Mouse (Mus musculus): ENCODE data around the gene Usp21.

Usp21 gene

DNA sequence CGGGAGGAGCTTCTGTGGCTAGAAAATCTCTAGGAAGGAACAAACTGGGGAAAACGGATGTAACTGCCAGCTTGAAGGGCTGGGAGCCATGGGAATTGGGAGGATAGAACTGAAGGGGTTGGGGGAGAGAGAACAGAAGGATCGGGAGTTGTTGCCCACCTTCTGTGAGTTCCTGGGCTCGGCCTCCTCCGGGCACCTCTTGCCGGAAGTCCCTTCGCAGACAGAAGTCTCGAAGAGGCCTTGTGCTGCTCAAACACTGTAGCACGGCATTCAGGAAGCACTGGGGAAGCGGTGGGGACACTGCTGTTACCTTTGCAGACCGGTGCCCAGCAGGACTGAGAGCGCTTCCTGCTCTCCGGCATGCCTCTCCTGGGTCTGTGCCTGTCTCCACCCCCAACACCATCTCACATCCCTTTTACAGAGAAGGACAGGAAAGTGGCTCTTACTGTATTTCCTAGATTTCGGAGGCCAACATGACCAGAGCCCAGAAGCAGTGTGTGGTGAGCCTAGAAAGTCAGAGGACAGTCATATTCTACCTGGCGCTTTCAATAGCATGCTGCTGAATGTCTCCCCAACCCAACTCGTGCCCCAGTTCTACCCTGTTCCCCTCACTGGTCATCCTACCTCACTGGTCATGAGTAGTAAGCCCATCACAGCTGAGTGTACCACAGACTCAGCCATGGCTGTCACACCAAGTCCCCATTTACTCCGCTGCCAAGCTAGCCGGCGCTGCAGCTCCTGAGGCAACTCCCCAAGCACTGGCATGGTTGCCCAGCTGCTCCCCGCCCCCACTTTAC lies 2.5 kb downstream of the Usp21 start:
- in situ Hi-C loops (cut with MboI, MseI) = no loop called here

DNA sequence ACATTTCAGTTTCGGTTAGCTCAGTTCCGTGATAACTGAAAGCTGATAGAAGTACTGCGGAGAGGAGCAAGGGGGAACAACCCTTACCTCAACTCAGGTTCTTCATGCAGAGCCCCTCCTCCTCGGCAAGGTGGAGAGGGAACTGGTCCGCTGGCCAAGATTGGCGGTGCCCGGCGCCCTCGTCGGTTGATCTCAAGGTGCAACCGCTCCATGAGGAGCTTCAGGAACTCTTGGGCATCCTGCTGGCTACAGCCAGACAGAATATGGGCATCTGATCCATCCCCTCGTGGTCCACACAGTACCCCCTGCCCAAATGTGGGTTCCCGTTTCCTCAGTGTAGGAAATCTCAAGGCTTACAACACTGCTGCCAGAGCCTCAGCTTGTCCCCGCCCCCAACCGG lies 3.3 kb downstream of the Usp21 start:
- in situ Hi-C loops (cut with MboI, MseI) = no loop called here

DNA sequence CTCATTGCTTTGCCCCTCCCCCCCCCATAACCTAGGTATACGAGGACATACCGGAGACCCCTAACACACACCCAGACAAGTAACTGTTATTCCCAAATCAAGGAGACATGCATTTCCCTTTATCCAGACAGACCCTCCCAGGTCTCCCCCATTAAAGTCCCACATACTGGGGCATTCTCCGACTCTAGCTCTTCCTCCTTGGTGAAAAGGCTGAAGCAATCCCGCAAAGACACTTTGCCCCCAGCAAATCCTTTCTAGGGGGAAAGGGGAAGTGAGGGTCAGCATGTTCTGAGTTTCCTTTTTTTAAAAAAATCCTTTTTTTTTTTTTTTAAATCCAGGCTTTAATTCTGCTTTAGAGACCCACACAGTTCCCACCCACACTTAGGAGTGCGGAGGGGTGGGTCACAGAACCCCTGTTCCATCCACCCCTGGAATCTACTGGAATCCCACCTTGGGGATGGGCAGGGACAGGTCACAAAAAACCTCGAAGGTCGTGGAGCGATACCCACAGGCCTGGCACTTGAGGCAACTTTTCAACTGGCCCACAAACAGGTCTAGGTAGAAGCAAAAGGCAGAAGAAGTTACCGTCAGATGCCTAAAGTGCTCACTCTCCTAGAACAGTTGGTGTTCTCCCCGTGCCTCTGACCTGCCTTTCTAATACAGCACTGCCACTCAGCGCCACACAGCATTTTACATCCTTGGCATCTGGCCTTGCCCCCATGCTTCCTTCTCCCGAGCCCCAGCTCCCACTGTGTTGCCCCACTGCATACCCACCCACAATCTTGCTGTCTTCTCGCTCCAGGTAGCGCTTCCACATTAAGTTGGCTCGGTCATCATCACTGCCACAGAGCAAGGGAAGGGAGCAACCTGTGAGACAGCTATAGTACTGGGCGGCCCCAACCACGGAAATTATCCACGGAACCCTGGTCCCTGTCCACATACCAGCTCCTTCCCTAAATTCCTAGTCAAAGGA lies 4.3 kb downstream of the Usp21 start:
- in situ Hi-C loops (cut with MboI, MseI) = no loop called here

- in situ Hi-C loops (cut with MboI, MseI) = no loop called here
These were observed 5.5 kb downstream of the Usp21 start for GRCm38 (mm10) chr1:171282086-171282805.

- in situ Hi-C loops (cut with MboI, MseI) = no loop called here
These were observed 6.3 kb downstream of the Usp21 start for GRCm38 (mm10) chr1:171281528-171281923.

DNA sequence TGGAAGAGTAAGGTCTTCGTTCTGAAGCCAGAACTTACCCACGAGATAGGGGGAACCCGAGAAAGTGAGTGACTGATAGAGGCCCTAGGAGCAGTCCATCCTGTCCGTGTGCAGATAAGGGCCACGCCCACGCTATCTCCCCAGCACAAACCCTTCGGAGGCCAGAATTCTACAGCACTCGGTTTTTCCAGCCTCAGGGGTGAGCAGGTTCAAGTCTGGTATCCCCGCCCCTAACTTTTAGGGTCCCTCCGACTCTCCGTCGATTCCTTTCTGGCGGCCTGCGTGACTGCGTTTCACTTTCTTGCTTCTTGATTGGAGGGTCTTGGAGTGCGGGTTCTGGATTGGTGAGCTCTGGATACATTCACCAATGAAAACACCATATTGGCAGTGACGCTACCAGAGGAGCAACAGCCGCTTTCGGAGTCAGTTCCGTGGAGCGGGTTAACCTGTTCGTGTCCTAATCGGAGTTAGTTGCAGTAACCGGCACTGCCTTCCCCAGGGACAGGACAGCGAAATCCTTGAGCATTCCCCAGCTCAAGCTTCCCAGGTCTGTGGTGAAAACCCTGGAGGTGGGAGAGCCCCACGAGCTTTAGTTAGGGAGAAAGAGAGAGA lies 6.8 kb downstream of the Usp21 start, which contains the start of gene Ppox:
Gene Ppox (minus strand): TSS at position 271 of the 612 bp plus-strand sequence.
- in situ Hi-C loops (cut with MboI, MseI) = no loop called here

- in situ Hi-C loops (cut with MboI, MseI) = no loop called here
These were observed 7.4 kb downstream of the Usp21 start for GRCm38 (mm10) chr1:171280250-171280915.

- in situ Hi-C loops (cut with MboI, MseI) = no loop called here
These were observed 8.1 kb downstream of the Usp21 start for GRCm38 (mm10) chr1:171279721-171280120.

DNA sequence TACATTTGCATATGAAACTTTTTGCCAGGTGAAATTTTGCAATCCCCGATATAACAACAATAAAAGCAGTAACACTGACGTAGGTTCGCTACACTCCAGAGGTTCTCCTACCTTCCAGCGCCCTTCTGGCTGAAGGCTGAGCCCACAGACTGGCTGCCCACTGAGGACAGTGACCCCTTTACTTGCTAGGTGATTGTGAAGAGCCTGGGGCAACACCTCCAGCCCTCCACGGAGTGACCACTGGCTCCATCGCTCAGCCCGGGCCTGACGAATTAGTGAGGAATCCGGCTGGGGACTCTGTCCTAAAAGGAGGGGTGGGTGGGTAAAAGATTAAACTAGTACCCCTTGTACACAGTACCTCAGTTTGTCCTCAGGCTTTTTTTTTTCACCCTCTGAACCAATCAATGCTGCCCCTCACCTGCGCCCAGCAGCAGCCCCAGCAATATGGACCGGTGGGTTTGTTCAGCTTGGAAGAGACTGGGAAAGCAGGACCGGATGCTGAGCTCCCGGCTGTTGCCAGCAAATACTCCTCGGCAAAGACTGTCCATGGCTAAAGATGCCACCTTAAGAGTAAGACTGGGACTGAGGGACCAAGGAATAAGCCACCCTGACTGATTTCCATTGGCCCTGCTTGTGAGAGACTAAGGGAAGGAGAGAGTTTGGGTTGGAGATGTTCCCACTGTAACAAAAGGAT lies 8.6 kb downstream of the Usp21 start:
- in situ Hi-C loops (cut with MboI, MseI) = no loop called here

- in situ Hi-C loops (cut with MboI, MseI) = no loop called here
These were observed 9.4 kb downstream of the Usp21 start for GRCm38 (mm10) chr1:171278436-171278835.

- in situ Hi-C loops (cut with MboI, MseI) = no loop called here
These were observed 10.1 kb downstream of the Usp21 start for GRCm38 (mm10) chr1:171277736-171278135.

DNA sequence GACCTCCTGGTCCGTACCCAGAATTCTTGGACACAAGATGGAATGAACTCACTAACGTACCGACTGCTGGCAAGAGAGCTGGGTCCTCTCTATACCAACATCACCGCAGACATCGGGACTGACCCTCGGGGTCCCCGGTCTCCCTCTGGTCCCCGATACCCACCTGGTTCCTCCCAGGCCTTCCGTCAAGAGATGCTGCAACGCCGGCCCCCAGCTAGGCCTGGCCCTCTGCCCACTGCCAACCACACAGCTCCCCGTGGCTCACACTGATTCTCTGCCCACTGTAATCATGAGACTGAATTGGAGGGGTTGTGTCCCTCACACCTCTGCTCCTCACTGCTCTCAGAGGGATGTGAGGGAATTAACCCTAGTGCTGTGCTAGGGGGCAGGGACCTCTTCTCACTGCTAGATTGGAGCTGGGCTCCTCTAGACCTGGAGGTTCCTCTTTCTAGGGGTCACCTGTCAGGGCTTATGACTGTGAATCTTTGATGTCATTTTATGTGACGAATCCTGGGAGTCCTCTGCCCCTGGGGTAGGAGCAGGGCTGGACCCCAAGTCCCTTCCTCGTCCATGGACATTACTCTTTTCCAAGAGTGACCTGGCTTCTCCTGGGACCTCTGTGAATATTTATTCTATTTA lies 11.6 kb downstream of the Usp21 start:
- in situ Hi-C loops (cut with MboI, MseI) = no loop called here

DNA sequence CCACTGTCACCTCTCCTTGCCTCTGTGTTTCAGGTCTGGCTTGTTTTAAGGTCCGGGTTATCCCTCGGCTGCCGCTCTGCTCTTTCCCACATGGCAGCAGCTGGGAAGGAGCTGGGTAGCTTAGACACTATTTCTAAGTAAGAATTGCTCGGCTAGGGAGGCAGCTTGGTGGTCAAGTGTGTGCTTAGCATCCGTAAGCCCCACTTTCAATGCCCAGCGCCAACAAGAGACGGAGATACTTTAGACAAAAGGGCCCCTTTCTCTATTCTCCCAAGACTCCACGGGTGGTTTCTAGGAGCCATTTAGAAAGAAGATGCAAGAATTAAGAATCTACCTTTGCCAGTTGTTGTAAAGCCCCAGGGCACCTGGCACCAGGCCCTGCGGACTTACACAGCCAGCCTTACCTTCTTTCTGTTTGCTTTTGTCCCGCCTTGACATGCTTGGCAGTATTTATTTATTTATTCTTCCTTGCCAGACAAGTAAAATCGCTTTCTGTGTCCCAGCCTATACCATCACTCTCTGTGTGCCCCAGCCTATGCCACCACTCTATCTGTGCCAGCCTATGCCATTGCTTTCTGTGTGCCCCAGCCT lies 12.6 kb downstream of the Usp21 start:
- in situ Hi-C loops (cut with MboI, MseI) = no loop called here

DNA sequence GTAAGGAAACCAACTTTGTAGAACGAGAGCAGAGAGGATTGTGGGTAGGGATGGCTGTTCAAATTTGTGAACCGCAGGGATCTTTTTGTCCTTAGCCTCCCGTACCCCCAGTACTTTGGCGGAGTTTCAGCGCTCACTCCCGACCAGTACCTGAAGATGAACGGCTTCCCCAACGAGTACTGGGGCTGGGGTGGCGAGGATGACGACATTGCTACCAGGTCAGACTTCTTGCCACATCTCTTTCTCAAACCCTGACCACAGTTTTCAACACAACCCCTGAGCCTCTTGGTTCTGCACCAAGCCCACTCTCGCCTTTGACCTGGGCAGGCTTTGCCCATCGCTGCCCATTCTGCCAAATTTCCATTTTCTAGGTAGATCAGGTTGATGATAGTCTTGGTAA lies 13.6 kb downstream of the Usp21 start:
- in situ Hi-C loops (cut with MboI, MseI) = no loop called here

- in situ Hi-C loops (cut with MboI, MseI) = no loop called here
These were observed 15.7 kb downstream of the Usp21 start for GRCm38 (mm10) chr1:171272086-171272485.

DNA sequence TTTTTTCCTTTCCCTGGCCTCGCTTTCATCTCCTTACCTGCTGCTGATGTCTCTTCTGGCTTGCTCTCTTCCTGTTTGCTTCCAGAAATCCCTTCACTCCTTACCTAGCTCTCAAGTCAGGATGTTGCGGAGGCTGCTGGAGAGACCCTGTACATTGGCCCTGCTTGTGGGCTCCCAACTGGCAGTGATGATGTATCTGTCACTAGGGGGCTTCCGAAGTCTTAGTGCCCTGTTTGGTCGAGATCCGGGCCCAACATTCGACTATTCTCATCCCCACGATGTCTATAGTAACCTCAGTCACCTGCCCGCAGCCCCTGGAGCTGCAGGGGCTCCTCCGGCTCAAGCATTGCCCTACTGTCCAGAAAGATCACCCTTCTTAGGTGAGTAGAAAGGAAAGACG lies 16.2 kb downstream of the Usp21 start:
- in situ Hi-C loops (cut with MboI, MseI) = no loop called here

DNA sequence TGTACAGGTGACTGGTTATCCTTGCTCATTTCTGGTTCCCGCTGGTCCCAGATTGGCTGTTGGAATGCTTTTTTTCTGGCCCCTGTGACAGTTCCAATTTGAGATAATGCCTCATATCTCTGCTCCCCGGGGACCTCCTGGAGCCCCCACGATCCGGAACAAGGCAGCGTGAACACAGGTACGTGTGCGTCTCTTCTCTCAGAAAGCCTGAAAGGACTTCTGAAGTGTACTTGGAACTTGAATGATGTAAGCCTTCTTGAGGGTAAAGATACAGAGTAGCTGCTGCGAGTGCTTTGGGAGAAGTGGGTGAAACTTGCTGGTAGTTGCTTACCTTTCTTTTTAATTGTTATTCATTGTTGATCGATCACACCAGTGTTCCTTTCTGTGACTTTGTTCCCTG lies 16.6 kb downstream of the Usp21 start:
- in situ Hi-C loops (cut with MboI, MseI) = no loop called here

GRCm38 (mm10) chr1:171270573-171270900 lies 17.3 kb downstream of the Usp21 start:
- in situ Hi-C loops (cut with MboI, MseI) = no loop called here

DNA sequence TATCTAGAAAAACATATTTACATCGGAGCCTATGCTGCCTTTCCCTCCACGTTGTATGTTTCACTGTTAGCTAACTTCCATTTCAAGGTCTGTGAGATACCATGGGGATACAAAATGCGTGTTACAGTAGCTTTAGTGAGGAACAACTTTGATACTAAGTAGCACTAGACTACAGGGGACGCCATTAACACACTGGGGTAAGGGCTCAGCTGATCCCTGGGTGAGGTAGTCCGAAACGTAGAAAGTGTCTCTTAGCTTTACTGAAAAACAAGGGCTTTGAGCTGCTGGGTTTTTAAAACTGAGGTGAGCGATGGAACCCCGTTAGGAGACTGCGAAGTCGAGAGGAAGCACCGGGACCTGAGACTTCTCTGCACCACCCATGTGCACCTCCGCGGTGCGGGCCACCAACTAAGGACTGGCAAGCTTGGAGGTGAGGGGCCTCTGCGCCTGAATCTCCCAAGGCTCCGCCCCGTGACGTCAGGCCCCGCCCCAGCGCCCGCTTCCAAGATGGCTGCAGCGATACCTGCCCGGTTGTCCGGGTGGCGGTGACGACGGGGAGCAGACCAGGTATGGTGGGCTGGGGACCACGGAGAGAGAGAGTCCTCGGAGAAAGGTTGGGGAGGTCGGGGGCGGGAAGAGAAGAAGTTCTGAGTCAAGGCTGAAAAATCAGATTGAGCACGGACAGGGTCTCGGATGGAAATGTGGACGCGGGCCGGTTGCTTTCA lies 17.8 kb downstream of the Usp21 start, which contains the start of gene B4galt3:
Gene B4galt3 (plus strand): TSS at position 481 of the 725 bp plus-strand sequence.
- in situ Hi-C loops (cut with MboI, MseI) = loop anchor here (10.0 kb wide), 1 partner anchor 155 kb away; the partner anchor contains the start of gene Cfap126
